Mouse (Mus musculus): ENCODE measurements around the gene Il1rap. TPM values are rescaled to one million over a fixed set of nuclear protein-coding genes. Genes with fewer than 3 reads are reported as not detected.

Il1rap gene
- polyA plus RNA-seq, 1 experiment from 2014 or later: 27.4 TPM

DNA sequence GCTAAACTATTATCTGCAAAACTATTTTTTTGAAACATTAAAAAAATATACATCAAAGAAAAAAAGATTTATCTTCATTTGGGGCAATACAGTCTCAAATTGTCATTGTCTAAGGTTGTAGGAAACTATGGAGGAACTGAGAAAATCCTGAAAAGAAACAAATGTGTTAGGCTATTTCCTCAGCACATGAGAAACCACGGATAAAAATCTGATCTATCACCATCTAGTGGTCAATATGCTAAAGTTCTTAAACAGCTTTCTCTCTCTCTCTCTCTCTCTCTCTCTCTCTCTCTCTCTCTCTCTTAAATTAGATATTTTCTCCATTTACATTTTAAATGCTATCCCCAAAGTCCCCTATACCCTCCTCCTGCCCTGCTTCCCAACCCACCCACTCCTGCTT lies 195.6 kb downstream of the Il1rap start:
- Histone ChIP-seq H3K27ac (ENCODE audit: low read depth) (no peak overlapping the region), H3K9ac (replicated peaks) (no peak overlapping the region), H3K36me3 (replicated peaks; ENCODE audit: insufficient read depth, low read length) (no peaks in the 10 kb centered on the region), H3K4me1 (ENCODE audit: insufficient read depth) (no peaks in the 10 kb centered on the region), H3K9me3 (ENCODE audit: low read length) (no peaks in the 10 kb centered on the region), H3K4me3 (ENCODE audit: low read depth, low read length) (no peak overlapping the region), H3K4me2 (ENCODE audit: low read depth, low read length) (no peak overlapping the region), H3K27me3 (ENCODE audit: insufficient read depth, low read length) (no peaks in the 10 kb centered on the region)
- WGBS (ENCODE audit: insufficient replicate concordance): 11% methylated on average over 1 of the region's 1 CpGs
- no peak for TF ChIP-seq EP300 (IDR thresholded peaks at IDR 0.05; ENCODE audit: low read depth)
- TF ChIP-seq CTCF (IDR thresholded peaks at IDR 0.05; ENCODE audit: low read depth): peak; percentile 42
- ATAC-seq (no peak), DNase-seq (no peak)

Other genes with a start within 250 kb of the Il1rap start
- 90.0 and 101 TPM in 2 replicates for gene Cldn1, start 209.9 kb upstream of the Il1rap start, polyA plus RNA-seq (2015; fragmentation: Nextera tagmentation; extraction: Ambion mirVana)
- gene Cldn16, start 118.6 kb upstream of the Il1rap start, polyA plus RNA-seq (2015; fragmentation: Nextera tagmentation; extraction: Ambion mirVana): not detected in 2 replicates
- not detected in 2 replicates for gene Tmem207, start 54.9 kb upstream of the Il1rap start, polyA plus RNA-seq (2015; fragmentation: Nextera tagmentation; extraction: Ambion mirVana)